Mouse (Mus musculus) hindbrain, embryonic 10.5 days (tissue): Measurements from ENCODE around the gene Dmbx1. TPM values are rescaled to one million over a fixed set of nuclear protein-coding genes. Genes with fewer than 3 reads are reported as not detected.
A peak's percentile ranks its signal among the peaks of the same experiment; 100 is the strongest.

Experiments used
- DNase-seq: peaks from one replicate; pipeline ENCODE4 v3.0.0-alpha.2; 2017; ENCODE audit warnings: low spot score
- H3K27ac ChIP-seq: fragments of 300-500 bp; sonication (generic); 2 replicates; pipeline ENCODE4 v1.5.1; 2016; ENCODE audit warnings: mild to moderate bottlenecking, moderate library complexity
- H3K27me3 ChIP-seq: fragments of 300-500 bp; sonication (generic); 2 replicates; pipeline ENCODE4 v1.6.1; 2016; ENCODE audit warnings: mild to moderate bottlenecking; ENCODE audit not compliant: poor library complexity, insufficient read depth, severe bottlenecking
- H3K36me3 ChIP-seq: fragments of 300-500 bp; sonication (generic); 2 replicates; pipeline ENCODE4 v1.6.1; 2016; ENCODE audit warnings: mild to moderate bottlenecking, moderate library complexity
- H3K4me1 ChIP-seq: fragments of 300-500 bp; sonication (generic); replicated peaks from 2 replicates; pipeline ENCODE4 v1.6.1; 2016; ENCODE audit warnings: mild to moderate bottlenecking
- H3K4me3 ChIP-seq: fragments of 300-500 bp; sonication (generic); 2 replicates; pipeline ENCODE4 v1.5.1; 2016; ENCODE audit warnings: mild to moderate bottlenecking, moderate library complexity
- H3K9me3 ChIP-seq: fragments of 300-500 bp; sonication (generic); 2 replicates; pipeline ENCODE4 v1.6.1; 2016; ENCODE audit warnings: mild to moderate bottlenecking, moderate library complexity
- WGBS: fragments of 180-500 bp; shearing (Covaris S2); methylation state at CpG from one replicate; pipeline ENCODE4 v1.1.7; 2016; 5-methylcytosine and 5-hydroxymethylcytosine counted together
- polyA plus RNA-seq: library from polyadenylated mRNA; unstranded; fragments of >200 nt; fragmentation: Nextera tagmentation; extraction: Ambion mirVana; gene quantifications from 2 replicates; pipeline ENCODE4 v1.2.1, GENCODE M21; 2016

Gene Dmbx1
- polyA plus RNA-seq, result 3.2 and 4.0 TPM in 2 replicates

- under 1% methylated on average over 71 of the region's 71 CpGs for WGBS
- H3K27me3 ChIP-seq, result peaks cover 100% of the 10 kb centered on the region
- no peaks in the 10 kb centered on the region for H3K9me3 ChIP-seq
- H3K36me3 ChIP-seq, result no peaks in the 10 kb centered on the region
- DNase-seq, result peak; percentile 82
- H3K27ac ChIP-seq, result peak within 1 kb of the TSS; percentile 66
- H3K4me3 ChIP-seq, result peak within 1 kb of the TSS; percentile 61
- peaks cover 56% of the 10 kb centered on the region for H3K4me1 ChIP-seq
Measured at GRCm38 (mm10) chr4:115939295-115940102, at the start of gene Dmbx1. TSS of gene Dmbx1 (minus strand) at chr4:115939926.

GRCm38 (mm10) chr4:115989382-115989781, 49.7 kb upstream of the Dmbx1 start:
- Histone ChIP-seq H3K4me3 (no peak overlapping the region), H3K9me3 (peaks cover 3% of the 10 kb centered on the region; the same call in 1 of the 2 replicates), H3K4me1 (peaks cover 3% of the 10 kb centered on the region), H3K27me3 (peaks cover 10% of the 10 kb centered on the region; the same call in 1 of the 2 replicates), H3K27ac (no peak overlapping the region), H3K36me3 (no peaks in the 10 kb centered on the region)
- 88% methylated on average over 7 of the region's 7 CpGs for whole genome bisulfite sequencing
- no peak for DNase-seq

- H3K36me3 ChIP-seq, result no peaks in the 10 kb centered on the region
- H3K27ac ChIP-seq, result no peak overlapping the region
- H3K27me3 ChIP-seq, result peaks cover 19% of the 10 kb centered on the region
- H3K4me1 ChIP-seq, result peaks cover 6% of the 10 kb centered on the region
- H3K9me3 ChIP-seq, result peaks cover 3% of the 10 kb centered on the region; the same call in 1 of the 2 replicates
- no peak overlapping the region for H3K4me3 ChIP-seq
- WGBS, result 77% methylated on average over 5 of the region's 5 CpGs
- no peak for DNase-seq
Measured at GRCm38 (mm10) chr4:115987858-115988530, 48.3 kb upstream of the Dmbx1 start.

GRCm38 (mm10) chr4:115987436-115987835, 47.7 kb upstream of the Dmbx1 start:
- Histone ChIP-seq H3K9me3 (peaks cover 3% of the 10 kb centered on the region; the same call in 1 of the 2 replicates), H3K4me3 (no peak overlapping the region), H3K4me1 (peaks cover 6% of the 10 kb centered on the region), H3K36me3 (no peaks in the 10 kb centered on the region), H3K27ac (no peak overlapping the region), H3K27me3 (peaks cover 23% of the 10 kb centered on the region)
- no peak for DNase-seq
- WGBS, result 96% methylated on average over 1 of the region's 1 CpGs

- 42% methylated on average over 8 of the region's 8 CpGs for WGBS
- Histone ChIP-seq H3K36me3 (no peaks in the 10 kb centered on the region), H3K9me3 (no peaks in the 10 kb centered on the region), H3K4me1 (peaks cover 10% of the 10 kb centered on the region), H3K27ac (no peak overlapping the region), H3K27me3 (peaks cover 48% of the 10 kb centered on the region), H3K4me3 (no peak overlapping the region)
- DNase-seq, result no peak
Measured at GRCm38 (mm10) chr4:115984967-115985366, 45.2 kb upstream of the Dmbx1 start.

- Histone ChIP-seq H3K27me3 (peaks cover 57% of the 10 kb centered on the region), H3K9me3 (no peaks in the 10 kb centered on the region), H3K4me1 (peaks cover 19% of the 10 kb centered on the region), H3K36me3 (no peaks in the 10 kb centered on the region), H3K27ac (no peak overlapping the region), H3K4me3 (peak overlapping the region; percentile 5)
- peak; percentile 92 for DNase-seq
- 2% methylated on average over 13 of the region's 13 CpGs for WGBS
Measured at GRCm38 (mm10) chr4:115984111-115984510, 44.4 kb upstream of the Dmbx1 start.

GRCm38 (mm10) chr4:115980676-115981075, 41.0 kb upstream of the Dmbx1 start:
- peak; percentile 81 for DNase-seq
- Histone ChIP-seq H3K9me3 (no peaks in the 10 kb centered on the region), H3K4me1 (peaks cover 46% of the 10 kb centered on the region), H3K4me3 (no peak overlapping the region), H3K27ac (no peak overlapping the region), H3K27me3 (peaks cover 81% of the 10 kb centered on the region), H3K36me3 (no peaks in the 10 kb centered on the region)
- under 1% methylated on average over 8 of the region's 8 CpGs for WGBS

- Histone ChIP-seq H3K4me1 (peaks cover 48% of the 10 kb centered on the region), H3K36me3 (no peaks in the 10 kb centered on the region), H3K4me3 (peak overlapping the region; percentile 49), H3K9me3 (no peaks in the 10 kb centered on the region), H3K27ac (peak overlapping the region; percentile 56; the same call in 1 of the 2 replicates), H3K27me3 (peaks cover 93% of the 10 kb centered on the region)
- no peak for DNase-seq
- under 1% methylated on average over 39 of the region's 39 CpGs for WGBS
Measured at GRCm38 (mm10) chr4:115979437-115979836, 39.7 kb upstream of the Dmbx1 start.

- Histone ChIP-seq H3K4me1 (peaks cover 44% of the 10 kb centered on the region), H3K36me3 (no peaks in the 10 kb centered on the region), H3K4me3 (peak overlapping the region; percentile 49), H3K27me3 (peaks cover 98% of the 10 kb centered on the region), H3K27ac (no peak overlapping the region), H3K9me3 (no peaks in the 10 kb centered on the region)
- 7% methylated on average over 4 of the region's 4 CpGs for WGBS
- DNase-seq, result no peak
Measured at GRCm38 (mm10) chr4:115978911-115979310, 39.2 kb upstream of the Dmbx1 start.

GRCm38 (mm10) chr4:115972543-115972942, 32.8 kb upstream of the Dmbx1 start:
- peaks cover 27% of the 10 kb centered on the region for H3K4me1 ChIP-seq
- peaks cover 99% of the 10 kb centered on the region for H3K27me3 ChIP-seq
- WGBS, result 66% methylated on average over 24 of the region's 24 CpGs
- no peak overlapping the region for H3K27ac ChIP-seq
- H3K4me3 ChIP-seq, result no peak overlapping the region
- H3K9me3 ChIP-seq, result no peaks in the 10 kb centered on the region
- no peak for DNase-seq
- H3K36me3 ChIP-seq, result no peaks in the 10 kb centered on the region

- peaks cover 57% of the 10 kb centered on the region for H3K4me1 ChIP-seq
- no peak overlapping the region for H3K27ac ChIP-seq
- DNase-seq, result no peak
- H3K9me3 ChIP-seq, result no peaks in the 10 kb centered on the region
- H3K4me3 ChIP-seq, result no peak overlapping the region
- no peaks in the 10 kb centered on the region for H3K36me3 ChIP-seq
- H3K27me3 ChIP-seq, result peaks cover 100% of the 10 kb centered on the region
- WGBS, result 13% methylated on average over 5 of the region's 5 CpGs
Measured at GRCm38 (mm10) chr4:115964446-115964845, 24.7 kb upstream of the Dmbx1 start.

- Histone ChIP-seq H3K27me3 (peaks cover 100% of the 10 kb centered on the region), H3K4me1 (peaks cover 59% of the 10 kb centered on the region), H3K4me3 (no peak overlapping the region; the same call in 1 of the 2 replicates), H3K36me3 (no peaks in the 10 kb centered on the region), H3K9me3 (no peaks in the 10 kb centered on the region), H3K27ac (no peak overlapping the region)
- WGBS, result 7% methylated on average over 6 of the region's 6 CpGs
- no peak for DNase-seq
Measured at GRCm38 (mm10) chr4:115963751-115964150, 24.0 kb upstream of the Dmbx1 start.
